Mouse (Mus musculus) telencephalon, adult 2 months (tissue): ENCODE data around the gene Slco1a5.
"Not testable (repeated sequence)": the region's sequence is repeated elsewhere in the genome, so short reads cannot be mapped to it uniquely, and the experiment has no call there.

ENCODE experiments used
- DNase-seq: peaks from one replicate; pipeline ENCODE4 v3.0.0-alpha.2; 2011; ENCODE audit warnings: low read depth, low spot score

Slco1a5 gene

DNA sequence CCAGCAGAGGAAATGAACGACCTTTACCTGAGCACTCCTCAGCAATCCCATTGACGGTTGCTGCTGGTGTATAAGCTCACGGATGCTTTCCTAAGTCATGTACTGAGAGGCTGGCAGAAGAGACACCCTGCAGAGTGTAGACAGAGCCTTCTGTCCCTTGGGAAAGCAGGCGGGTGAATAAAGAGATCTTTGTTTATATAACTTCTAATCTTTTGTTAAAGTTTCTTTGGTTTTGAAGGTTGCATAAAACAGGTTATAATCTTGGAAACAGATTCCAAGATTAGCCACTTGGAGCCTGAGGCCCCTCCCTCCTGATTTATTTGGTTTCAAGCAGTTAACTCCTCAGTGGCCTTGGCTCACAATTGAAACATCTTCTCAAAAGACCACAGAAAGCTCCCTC lies at the start of gene Slco1a5:
Gene Slco1a5, minus strand, starts transcription at position 101 of the 400 bp plus-strand sequence.
- no peak for DNase-seq

DNA sequence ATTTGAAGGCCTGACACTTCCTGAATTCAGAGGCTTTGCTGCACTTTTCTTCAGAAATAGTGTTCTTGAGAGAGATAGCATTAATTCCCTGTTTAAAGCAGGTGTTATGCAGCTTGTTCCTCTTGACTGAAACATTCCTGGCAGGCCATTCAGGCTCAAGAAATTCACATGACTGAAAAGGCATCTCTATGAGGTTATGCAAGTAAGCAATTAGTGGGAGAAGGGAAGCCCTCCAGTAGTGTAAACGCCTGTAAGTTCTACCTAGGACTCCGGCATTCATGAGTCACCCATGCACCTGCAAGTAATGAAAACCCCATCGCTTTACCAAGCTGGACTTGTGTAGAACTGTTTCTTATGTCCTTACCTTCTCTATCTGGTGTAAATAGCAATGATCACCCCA lies 46.8 kb upstream of the Slco1a5 start:
- DNase-seq: no peak

DNA sequence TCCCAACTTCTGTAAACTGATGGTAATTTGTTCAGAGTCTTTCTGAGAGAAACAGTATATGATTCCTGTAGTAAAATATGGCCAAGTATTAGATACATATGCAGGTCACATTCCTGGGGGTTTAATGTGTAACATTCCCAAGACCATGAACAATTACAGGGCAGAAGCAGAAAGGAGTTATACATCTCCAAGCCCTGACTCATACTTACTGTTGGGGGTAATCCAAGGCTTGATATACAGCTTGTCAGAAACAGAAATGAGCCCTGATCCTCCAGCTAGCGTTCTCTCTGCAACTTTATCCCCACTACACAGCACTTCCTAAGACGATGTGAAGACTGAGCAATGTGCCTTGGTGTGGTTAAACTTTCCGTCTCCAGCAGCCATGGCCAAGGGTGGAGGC lies 44.8 kb upstream of the Slco1a5 start:
- DNase-seq: no peak

DNA sequence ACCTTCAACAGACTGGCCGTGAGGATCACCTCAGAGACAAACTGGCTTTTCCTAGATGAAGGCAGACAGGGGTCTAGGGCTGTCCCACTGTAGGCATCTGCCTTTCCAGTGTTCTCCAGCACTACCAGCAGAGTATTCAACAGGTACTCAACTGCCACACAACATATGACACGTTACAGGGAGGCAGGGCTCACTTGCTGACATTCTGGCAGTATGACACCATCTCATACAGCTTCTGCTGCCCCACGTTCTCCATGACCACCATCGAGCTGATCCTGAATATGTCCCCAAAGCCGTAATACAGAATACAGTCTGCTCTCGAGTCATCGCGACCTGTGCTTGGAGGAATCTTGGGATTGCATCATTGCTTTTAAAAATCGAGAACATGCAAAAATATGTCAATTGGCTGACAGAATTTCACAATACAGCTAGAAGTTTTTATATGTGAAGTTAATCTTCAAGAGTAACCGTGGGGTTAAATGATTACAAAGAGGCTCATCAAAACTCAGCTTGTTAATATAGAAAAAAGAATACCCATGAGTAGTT lies 43.8 kb upstream of the Slco1a5 start:
- DNase-seq: no peak

DNA sequence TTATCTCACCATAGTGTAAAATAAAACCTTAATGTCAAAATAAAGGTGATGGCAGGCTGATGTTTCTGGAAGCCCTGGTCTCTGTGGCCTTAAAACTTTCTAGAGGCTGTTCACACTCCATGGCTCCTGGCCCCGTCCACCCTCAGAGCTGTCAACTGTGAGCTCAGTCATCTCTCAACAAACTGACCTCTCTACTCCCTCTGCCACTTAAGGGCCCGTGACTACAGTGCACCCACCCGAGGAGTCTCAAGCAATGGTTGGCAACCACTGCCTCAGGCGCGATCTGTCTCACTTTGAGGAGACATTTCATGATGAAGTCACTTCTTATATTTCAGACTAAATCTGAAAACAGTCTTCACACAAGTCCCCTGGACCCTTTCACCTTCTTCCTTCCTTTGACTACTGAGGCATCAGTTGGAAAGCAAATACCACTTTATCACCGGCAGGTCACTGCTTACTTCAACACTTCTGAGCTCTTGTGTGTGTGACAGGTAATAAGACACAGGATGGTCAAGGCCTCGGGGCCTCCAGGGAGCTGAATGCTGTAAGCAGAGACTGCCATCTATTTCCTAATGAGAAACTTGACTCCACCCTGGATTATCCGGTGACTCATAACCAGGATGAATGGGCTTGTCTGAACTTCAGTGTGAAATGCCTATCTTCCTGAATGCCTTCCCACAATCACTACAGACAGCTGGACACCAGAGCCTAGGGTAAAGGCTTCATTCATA lies 43.1 kb upstream of the Slco1a5 start:
- DNase-seq: no peak

DNA sequence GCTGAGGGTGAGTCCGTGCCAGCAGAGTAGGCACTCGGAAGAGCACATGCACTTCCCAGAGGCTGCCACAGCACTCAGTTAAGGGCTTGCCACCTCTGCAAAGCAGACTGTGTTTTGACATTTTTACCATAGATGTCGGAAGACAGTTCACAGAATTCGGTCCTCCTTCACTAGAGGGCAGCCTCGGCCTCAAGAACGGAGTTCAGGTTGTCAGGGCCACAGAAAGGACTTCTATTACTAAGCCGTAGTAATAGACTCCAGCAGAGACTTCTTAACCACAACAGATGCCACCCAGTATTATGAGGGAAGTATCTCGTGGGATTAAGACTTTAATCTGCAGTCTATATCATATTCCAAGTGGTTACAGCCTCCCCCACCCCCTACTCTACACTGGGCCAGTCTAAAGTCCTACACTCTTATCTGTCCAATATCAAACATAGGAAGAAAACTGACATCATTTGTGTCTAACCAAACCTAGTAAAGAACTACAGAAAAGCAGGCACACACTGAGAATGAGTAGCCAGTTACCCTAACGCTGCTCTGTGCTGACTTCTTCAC lies 40.3 kb upstream of the Slco1a5 start:
- DNase-seq: no peak

DNA sequence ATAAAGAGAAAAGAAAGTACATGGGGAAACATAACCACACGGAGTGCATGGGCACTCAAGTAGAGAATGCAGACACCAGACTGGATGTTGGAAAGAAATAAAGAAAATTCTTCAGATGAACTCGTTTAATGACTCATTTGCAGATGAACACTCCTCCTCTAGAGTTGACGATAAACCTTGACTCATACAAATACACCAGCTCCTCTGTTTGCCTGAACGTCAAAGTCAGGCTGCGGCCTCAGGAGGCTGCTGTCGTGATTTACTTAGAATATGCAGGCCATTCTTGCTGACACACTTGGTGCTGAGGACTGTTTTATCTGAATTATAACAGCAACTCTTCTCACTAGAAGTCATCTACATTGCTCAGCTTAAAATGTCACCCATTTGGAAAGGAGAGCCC lies 39.3 kb upstream of the Slco1a5 start:
- DNase-seq: no peak

DNA sequence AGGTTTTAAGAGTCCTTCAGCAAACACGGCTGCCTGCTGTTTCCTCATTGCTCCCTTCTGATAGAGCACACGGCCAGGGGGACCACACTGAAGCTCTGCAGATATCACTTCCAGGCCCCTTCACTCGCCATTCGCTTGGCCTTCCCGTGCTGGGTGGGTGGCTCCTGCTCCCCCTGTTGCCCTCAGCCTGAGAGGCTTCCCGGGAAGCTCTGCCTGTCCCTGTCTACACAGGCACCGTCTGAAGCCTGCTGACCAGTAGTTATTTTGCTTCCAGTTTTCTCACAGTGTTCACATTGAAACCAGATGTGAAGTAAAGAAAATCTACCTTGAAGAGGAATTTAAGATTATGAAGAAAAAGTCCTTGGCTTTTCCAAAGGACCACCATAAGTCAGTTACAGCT lies 34.3 kb upstream of the Slco1a5 start:
- DNase-seq: no peak

DNA sequence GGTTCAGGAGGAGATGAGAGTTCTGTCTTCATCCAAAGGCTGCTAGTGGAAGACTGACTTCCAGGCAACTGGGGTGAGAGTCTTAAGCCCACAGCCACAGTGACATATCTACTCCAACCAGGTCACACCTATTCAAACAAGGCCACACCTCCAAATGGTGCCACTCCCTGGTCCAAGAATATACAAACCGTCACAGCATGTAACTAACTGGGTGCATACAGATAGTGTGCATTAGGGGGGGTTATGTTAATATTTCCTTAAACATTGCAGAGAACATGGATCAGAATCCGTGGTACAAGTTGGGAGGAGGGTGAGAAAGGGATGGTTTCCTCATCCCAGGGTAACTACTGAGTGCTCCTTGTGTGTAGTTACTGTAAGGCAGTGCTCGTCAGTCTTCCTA lies 29.3 kb upstream of the Slco1a5 start:
- not testable (repeated sequence) for DNase-seq

DNA sequence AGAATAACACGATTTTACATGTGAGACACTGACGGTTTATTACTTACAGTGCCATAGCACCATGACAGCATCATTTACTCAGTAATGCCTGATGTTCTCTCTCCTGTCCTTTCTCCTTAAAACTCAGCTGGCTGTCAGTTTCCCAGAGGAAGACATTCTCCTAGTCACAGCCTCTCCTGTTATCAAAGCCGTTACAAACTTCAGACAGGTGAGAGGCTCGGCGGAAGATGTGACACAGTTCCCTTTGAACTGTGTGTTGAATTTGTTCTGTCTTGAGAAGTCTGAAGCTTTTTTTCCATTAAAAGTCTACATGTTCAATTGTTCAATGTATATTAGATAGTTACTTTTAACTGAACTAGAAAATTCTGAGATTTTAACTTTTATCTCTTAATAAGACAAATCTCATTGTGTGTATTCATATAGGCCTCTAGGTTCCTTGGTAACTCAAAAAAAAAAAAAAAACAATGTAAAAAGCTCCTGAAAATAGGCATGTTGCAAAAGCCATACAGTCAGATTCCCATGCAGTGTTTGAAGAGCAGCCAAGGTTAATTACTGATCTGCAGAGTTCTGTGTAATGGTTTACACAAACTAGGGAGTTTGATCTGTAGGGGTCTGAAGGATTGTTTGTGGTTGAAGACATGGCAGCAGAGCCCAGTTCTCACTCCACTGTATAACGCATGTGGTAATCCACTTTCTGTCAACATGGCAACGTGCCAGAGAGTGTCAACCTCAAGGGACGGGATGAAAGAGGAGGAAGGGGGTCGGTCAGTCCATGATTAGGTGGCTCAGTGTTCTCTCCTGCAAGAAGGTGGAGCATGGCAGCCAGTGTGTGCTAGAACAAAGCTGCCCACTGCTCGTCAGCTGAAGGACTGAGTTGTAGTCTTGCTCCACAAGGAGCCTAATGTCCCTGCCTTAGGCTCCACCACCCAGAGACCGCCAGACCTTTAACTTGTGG lies 24.9 kb upstream of the Slco1a5 start:
- DNase-seq: no peak

DNA sequence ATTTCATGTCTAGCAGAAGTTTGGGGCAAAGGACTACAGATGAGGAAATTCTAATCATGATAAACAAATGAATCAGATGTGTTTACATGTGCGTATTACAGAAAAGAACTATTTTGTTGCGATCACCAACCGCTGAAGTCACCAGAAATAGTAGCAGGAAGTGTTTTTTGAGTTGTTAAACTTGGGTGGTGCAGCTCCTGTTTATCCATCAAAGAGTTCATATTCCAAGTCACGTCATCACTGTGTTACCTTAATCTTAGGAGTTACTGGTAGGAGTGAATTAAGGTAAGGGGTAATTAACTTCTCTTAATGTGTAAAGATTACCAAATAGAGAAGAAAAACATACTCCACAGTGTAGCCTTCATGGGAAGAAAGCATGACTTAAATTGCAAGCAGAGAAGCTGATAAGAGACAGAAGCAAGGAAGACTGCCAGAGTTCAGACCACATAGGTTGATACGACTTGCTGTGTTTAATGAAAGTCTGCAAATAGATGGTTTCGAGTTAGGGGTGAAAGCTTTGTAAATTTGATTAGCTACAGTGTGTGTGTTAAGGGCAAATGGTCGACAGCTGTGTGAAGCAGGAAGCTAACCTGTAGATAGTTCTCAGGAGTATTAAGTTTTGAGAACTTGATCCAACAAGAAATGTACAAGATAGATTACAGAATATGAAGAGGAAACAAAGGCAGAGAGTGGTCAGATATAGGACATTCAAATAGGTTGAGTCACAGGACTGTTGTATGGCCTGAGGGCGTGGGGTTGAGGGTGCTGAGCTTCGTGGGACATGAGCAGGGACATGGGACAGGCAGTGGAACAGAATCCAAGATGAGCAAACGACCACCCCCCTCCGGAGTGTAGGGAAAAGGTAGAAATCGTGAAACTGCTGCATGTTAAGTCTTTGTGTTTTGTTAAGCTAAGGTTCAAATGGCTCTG lies 23.7 kb upstream of the Slco1a5 start:
- DNase-seq: no peak

DNA sequence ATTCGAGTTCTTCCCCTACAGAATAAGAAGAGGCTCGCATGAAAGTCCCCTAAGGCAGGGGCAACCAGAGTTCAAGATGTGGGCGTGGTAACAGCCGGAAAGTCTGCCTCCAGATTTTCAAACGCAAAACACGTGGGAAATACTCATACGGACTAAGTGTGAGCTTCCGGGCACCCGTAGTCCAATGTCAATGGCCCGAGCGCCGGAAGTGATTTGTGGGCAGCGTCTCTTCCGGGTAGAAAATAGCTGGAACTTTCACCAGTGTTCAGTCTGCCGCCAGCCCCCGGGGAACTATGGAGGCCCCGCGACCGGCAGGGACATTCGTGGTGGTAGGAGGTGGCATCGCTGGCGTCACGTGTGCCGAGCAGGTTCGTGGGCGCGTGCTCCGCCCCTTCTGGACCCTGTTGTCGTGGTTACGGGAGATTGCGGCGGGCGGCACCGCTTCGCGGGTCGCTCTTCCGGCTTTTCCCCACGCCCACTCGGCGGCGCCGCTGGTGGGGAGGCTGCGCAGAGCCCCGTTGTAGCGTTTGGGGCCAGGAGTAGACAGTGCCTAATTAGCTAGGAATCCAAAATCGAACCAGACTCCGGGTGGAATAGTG lies 22.8 kb upstream of the Slco1a5 start, which contains the start of gene Pyroxd1:
Gene Pyroxd1, plus strand, starts transcription at position 215 of the 599 bp plus-strand sequence.
- peak; percentile 96 for DNase-seq

DNA sequence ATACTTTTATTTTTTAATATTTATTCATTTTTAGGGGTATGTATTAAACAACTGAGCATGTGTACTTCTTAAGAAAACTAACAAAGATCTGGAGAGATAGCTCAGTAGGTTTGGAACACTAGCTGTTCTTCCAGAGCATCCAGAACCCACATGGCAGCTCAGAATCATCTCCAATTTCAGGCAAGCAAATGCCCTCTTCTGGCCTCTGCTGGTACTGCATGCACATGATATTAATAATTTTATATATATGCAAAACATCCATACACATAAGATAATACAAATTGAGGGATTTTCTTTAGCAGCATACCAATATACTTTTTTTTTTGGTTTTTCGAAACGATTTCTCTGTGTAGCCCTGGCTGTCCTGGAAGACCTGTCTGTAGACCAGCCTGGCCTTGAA lies 20.8 kb upstream of the Slco1a5 start:
- DNase-seq: no peak

DNA sequence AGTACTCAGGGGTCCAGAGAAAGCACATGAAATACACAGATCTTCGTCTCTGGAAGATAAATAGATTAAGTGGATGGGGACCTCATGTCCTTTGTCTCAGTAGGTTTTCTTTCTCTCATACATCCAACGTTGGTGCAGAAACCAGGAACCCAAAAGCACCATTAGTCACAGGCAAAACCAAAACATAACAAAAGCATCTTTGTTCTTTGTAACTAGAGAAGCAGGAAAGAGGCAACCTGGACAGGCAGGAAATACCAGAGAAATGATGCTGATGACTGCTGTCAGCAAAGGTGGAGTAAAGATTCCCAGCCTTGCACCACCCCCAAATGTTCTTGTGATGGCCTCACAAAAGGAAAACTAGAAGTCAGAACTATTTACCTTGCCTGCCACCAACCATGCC lies 16.8 kb upstream of the Slco1a5 start:
- DNase-seq: no peak

DNA sequence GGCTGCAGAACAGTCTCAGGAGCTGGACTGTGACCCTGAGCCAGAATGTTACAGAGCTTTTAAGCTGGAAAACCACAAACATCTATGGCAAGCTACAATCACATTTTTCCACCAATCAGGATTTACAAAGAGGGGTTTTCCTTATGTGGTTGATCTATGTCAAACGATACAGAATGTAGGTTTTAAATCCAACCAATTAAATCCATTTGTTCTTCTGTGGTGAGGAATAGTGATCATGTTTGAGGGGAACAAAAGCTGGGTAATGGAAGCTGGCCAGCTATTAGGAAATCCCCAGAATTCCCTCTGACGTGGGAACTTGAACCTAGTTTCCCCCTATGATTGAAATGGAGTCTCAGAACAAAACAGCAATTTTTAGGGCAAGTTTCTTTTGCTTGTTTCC lies 16.2 kb upstream of the Slco1a5 start:
- no peak for DNase-seq

DNA sequence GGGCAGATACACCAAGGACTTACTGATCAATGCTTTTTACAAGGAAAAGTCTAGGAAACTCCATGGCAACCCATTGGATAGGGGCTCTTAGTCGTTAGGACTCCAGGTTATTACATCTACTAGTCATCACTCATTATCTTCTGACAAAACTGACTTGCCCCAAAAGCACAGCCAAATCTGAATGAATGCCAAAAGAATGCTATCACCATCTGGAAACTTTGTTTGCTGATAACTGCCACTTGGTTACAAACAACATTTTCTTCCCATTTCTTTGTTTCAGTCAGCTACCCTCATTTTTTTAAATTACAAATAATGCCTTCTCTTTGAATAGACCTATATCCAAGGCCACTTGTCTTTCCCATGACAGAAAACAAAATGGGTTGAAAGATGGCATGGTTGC lies 6.4 kb upstream of the Slco1a5 start:
- no peak for DNase-seq

DNA sequence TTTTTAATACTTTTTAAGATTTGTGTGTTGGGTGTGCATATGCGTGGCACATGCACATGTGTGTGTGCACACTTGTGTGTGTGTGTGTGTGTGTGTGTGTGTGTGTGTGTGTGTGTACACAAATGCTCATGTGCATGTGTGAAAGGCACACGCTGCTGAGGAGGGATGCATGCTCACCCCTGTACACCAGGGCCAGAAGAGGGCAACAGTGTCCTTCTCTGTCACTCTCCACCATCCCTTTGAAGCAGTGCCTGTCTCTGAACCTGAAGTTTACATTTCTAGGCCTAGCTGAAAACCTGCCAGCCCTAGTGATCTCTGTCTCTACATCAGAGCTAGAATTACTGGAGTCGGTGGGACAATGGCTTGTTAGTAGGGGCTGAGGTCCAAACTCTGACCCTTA lies 3.8 kb upstream of the Slco1a5 start:
- DNase-seq: no peak

DNA sequence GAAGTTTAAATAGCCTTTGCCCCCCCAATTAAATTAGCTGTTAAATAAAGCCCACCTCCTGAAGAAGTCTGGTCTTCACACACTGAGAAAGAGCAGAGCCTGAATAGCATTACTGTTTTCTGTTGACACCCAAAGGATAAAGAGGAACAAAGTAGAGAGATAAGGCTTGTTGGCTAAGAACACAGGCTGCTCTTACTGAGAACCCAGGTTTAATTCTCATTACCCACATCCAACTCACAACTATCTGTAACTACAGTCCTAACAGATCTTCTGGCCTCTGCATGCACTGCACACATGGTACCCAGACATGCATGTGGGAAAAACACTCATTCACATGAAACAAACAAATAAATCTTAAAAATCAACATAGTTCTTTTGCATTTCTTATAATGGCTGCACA lies 5.7 kb downstream of the Slco1a5 start:
- no peak for DNase-seq

DNA sequence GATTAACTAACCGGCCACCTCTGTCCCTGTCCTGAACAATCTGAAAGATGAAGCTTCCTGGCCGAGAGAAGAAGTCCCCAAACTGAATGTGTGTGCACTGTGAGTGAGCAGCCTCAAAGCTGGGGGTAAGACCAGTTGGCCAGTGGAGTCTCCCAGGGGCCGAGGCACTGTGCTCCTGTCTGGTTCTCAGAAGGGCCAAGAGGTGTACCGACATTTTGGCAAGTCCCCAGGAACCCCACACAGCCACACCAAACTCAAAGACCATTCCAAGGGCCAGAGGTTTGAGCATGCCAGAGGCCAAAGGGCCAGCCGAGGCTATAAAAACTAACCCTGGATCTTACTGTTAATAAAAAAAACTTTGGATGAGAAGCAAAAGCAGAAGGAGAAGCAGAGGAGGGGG lies 8.5 kb downstream of the Slco1a5 start:
- DNase-seq: no peak

DNA sequence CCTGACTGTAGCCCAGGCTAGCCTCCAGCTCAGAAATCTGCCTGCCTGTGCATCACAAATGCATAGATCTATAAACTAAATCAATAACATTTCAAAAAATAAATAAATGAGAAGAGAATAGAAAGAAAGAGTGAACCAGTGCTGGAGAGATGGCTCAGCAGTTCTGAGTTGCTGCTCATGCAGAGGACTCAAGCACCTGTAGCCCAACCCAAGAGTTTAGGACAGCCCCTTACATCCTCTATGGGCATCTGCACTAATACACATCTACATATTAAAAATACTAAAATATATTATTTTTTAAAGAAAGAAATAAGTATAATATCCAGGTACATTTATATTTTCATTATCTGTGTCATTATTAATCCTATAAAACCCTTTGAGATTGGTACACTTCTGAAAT lies 17.7 kb downstream of the Slco1a5 start:
- no peak for DNase-seq

DNA sequence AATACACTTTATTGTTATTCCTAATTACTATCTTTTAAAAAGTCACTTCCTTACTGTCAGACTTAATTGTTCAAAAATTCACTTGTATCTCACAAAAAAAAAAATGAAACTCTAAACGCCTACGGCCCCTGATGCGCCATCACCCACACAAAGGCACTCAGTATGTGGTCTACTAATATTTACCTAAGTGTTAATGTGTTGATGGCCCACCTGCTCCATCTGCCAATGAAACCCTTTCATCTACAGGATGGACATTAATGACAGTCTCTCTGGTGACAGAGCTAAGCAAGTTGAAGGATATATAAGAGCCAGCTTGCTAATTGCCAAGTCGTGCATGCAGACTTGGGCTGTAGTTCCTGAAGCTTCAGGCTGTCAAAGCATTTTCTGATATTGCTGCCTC lies 24.7 kb downstream of the Slco1a5 start, which contains the start of gene Iapp:
Gene Iapp, plus strand, starts transcription at position 326 of the 400 bp plus-strand sequence.
- no peak for DNase-seq
